Mouse (Mus musculus) testis, adult 2 months (tissue): Measurements from ENCODE around the gene Wfikkn1. TPM values are rescaled to one million over a fixed set of nuclear protein-coding genes. Genes with fewer than 3 reads are reported as not detected.
A peak's percentile ranks its signal among the peaks of the same experiment; 100 is the strongest.

Source experiments
- H3K27ac ChIP-seq: fragments of 200-500 bp; 2 replicates; pipeline ENCODE4 v1.5.1; 2012; ENCODE audit warnings: low read depth, low read length; ENCODE audit not compliant: control insufficient read depth, insufficient read depth
- H3K27me3 ChIP-seq: fragments of 200-500 bp; 2 replicates; pipeline ENCODE4 v1.6.1; 2012; ENCODE audit warnings: mild to moderate bottlenecking, low read length, moderate library complexity; ENCODE audit not compliant: control insufficient read depth, insufficient read depth
- H3K36me3 ChIP-seq: fragments of 200-500 bp; 2 replicates; pipeline ENCODE4 v1.6.1; 2012; ENCODE audit warnings: mild to moderate bottlenecking, low read length; ENCODE audit not compliant: control insufficient read depth, insufficient read depth
- H3K4me1 ChIP-seq: fragments of 200-500 bp; 2 replicates; pipeline ENCODE4 v1.6.1; 2012; ENCODE audit warnings: low read length; ENCODE audit not compliant: control insufficient read depth, insufficient read depth
- H3K4me3 ChIP-seq: fragments of 200-500 bp; 2 replicates; pipeline ENCODE4 v1.5.1; 2012; ENCODE audit warnings: low read depth, mild to moderate bottlenecking, low read length, moderate library complexity, mixed read lengths; ENCODE audit not compliant: control insufficient read depth
- CTCF ChIP-seq: fragments of 200-500 bp; IDR thresholded peaks from 2 replicates; pipeline ENCODE4 v1.5.1; 2012; ENCODE audit warnings: low read depth, mild to moderate bottlenecking, inconsistent platforms, low read length, moderate library complexity; ENCODE audit not compliant: control insufficient read depth, insufficient read depth, insufficient replicate concordance
- POLR2A ChIP-seq: fragments of 200-500 bp; IDR thresholded peaks from 2 replicates; pipeline ENCODE4 v1.6.1; 2012; ENCODE audit warnings: low read depth, mild to moderate bottlenecking, inconsistent platforms, low read length, moderate library complexity; ENCODE audit not compliant: control insufficient read depth
- polyA plus RNA-seq: library from polyadenylated mRNA; depleted of rRNA; stranded (reverse); fragments of >200 nt; gene quantifications from 2 replicates; pipeline ENCODE4 v1.2.3, GENCODE M21; 2012; rRNA removed

Gene Wfikkn1
- polyA plus RNA-seq, 1 experiment: 0.98 TPM

- no peak overlapping the region for H3K4me3 ChIP-seq
- TF ChIP-seq CTCF (no peak), POLR2A (no peak)
- H3K27ac ChIP-seq: no peak overlapping the region
These were observed 50.4 kb downstream of the Wfikkn1 start for GRCm38 (mm10) chr17:25830200-25830753.

GRCm38 (mm10) chr17:25829558-25830017 is 51.1 kb downstream of the Wfikkn1 start:
- Histone ChIP-seq H3K36me3 (no peaks in the 10 kb centered on the region; the same call in 1 of the 2 replicates), H3K27ac (peak overlapping the region; percentile 1; the same call in 1 of the 2 replicates), H3K4me1 (peaks cover 35% of the 10 kb centered on the region), H3K4me3 (peak overlapping the region; percentile 86), H3K27me3 (no peaks in the 10 kb centered on the region)
- TF ChIP-seq CTCF: no peak
- no peak for TF ChIP-seq POLR2A

More at GRCm38 (mm10) chr17:25830200-25830753, 50.4 kb downstream of the Wfikkn1 start:
- Histone ChIP-seq H3K36me3 (no peaks in the 10 kb centered on the region; the same call in 1 of the 2 replicates), H3K27me3 (no peaks in the 10 kb centered on the region), H3K4me1 (peaks cover 36% of the 10 kb centered on the region)

GRCm38 (mm10) chr17:25828712-25829557 is 51.7 kb downstream of the Wfikkn1 start, which contains the start of gene Jmjd8:
Gene Jmjd8 (plus strand): TSS chr17:25828867.
- Histone ChIP-seq H3K27me3 (no peaks in the 10 kb centered on the region), H3K36me3 (no peaks in the 10 kb centered on the region; the same call in 1 of the 2 replicates), H3K4me1 (peaks cover 33% of the 10 kb centered on the region), H3K27ac (peak within 1 kb of the TSS; percentile 52), H3K4me3 (peak within 1 kb of the TSS; percentile 86)
- TF ChIP-seq CTCF: no peak
- TF ChIP-seq POLR2A: peak; percentile 68

- Histone ChIP-seq H3K4me3 (peak overlapping the region; percentile 86), H3K27ac (peak overlapping the region; percentile 52), H3K36me3 (no peaks in the 10 kb centered on the region; the same call in 1 of the 2 replicates), H3K4me1 (peaks cover 31% of the 10 kb centered on the region), H3K27me3 (no peaks in the 10 kb centered on the region)
- no peak for TF ChIP-seq POLR2A
- no peak for TF ChIP-seq CTCF
These were observed 52.4 kb downstream of the Wfikkn1 start for GRCm38 (mm10) chr17:25828223-25828594.

Other genes starting within 250 kb of the Wfikkn1 start
- 0.44 and 0.84 TPM in 2 replicates for gene Gng13, start 163.7 kb downstream of the Wfikkn1 start, polyA plus RNA-seq
- gene Chtf18, start 153.4 kb downstream of the Wfikkn1 start, polyA plus RNA-seq: 16.1 and 18.9 TPM in 2 replicates
- gene Rpusd1, start 153.2 kb downstream of the Wfikkn1 start, polyA plus RNA-seq: 8.3 and 9.8 TPM in 2 replicates
- 0.65 and 1.0 TPM in 2 replicates for gene Mslnl, start 144.8 kb downstream of the Wfikkn1 start, polyA plus RNA-seq
- 0.63 and 0.82 TPM in 2 replicates for gene Msln, start 126.5 kb downstream of the Wfikkn1 start, polyA plus RNA-seq
- gene Narfl, start 107.1 kb downstream of the Wfikkn1 start, polyA plus RNA-seq: 17.9 and 20.3 TPM in 2 replicates
- 81.1 and 83.4 TPM in 2 replicates for gene Haghl, start 95.2 kb downstream of the Wfikkn1 start, polyA plus RNA-seq
- 1.3 and 1.6 TPM in 2 replicates for gene Ccdc78, start 94.3 kb downstream of the Wfikkn1 start, polyA plus RNA-seq
- gene Fam173a, start 88.0 kb downstream of the Wfikkn1 start, polyA plus RNA-seq: 49.8 and 55.5 TPM in 2 replicates
- gene AC134908.4, start 85.2 kb downstream of the Wfikkn1 start, polyA plus RNA-seq: not detected in 2 replicates
- 19.4 and 21.1 TPM in 2 replicates for gene Metrn, start 83.7 kb downstream of the Wfikkn1 start, polyA plus RNA-seq
- gene Fbxl16, start 71.8 kb downstream of the Wfikkn1 start, polyA plus RNA-seq: 6.2 and 7.1 TPM in 2 replicates
- 35.8 and 36.0 TPM in 2 replicates for gene Wdr24, start 57.2 kb downstream of the Wfikkn1 start, polyA plus RNA-seq
- 16.4 and 18.6 TPM in 2 replicates for gene Jmjd8, start 52.0 kb downstream of the Wfikkn1 start, polyA plus RNA-seq
- gene Stub1, start 47.5 kb downstream of the Wfikkn1 start, polyA plus RNA-seq: 81.1 and 82.0 TPM in 2 replicates
- 2.1 and 2.7 TPM in 2 replicates for gene Rhbdl1, start 43.6 kb downstream of the Wfikkn1 start, polyA plus RNA-seq
- 9.0 and 11.2 TPM in 2 replicates for gene Gm20683, start 39.1 kb downstream of the Wfikkn1 start, polyA plus RNA-seq
- gene Rhot2, start 36.0 kb downstream of the Wfikkn1 start, polyA plus RNA-seq: 37.5 and 38.7 TPM in 2 replicates
- gene Wdr90, start 19.4 kb downstream of the Wfikkn1 start, polyA plus RNA-seq: 49.9 and 54.9 TPM in 2 replicates
- 28.2 and 28.8 TPM in 2 replicates for gene Mcrip2, start 12.1 kb downstream of the Wfikkn1 start, polyA plus RNA-seq
- 49.8 and 56.2 TPM in 2 replicates for gene Mettl26, start 5.8 kb downstream of the Wfikkn1 start, polyA plus RNA-seq
- gene Rab40c, start 38.9 kb upstream of the Wfikkn1 start, polyA plus RNA-seq: 30.2 and 31.9 TPM in 2 replicates
- gene Pigq, start 64.1 kb upstream of the Wfikkn1 start, polyA plus RNA-seq: 21.4 and 24.4 TPM in 2 replicates
- gene Nhlrc4, start 64.1 kb upstream of the Wfikkn1 start, polyA plus RNA-seq: 0.40 and 0.69 TPM in 2 replicates
- 0.10 and 0.20 TPM in 2 replicates for gene A930017K11Rik, start 71.7 kb upstream of the Wfikkn1 start, polyA plus RNA-seq
- 20.1 and 22.1 TPM in 2 replicates for gene Capn15, start 104.9 kb upstream of the Wfikkn1 start, polyA plus RNA-seq
- 35.2 and 37.5 TPM in 2 replicates for gene Rab11fip3, start 188.7 kb upstream of the Wfikkn1 start, polyA plus RNA-seq
- gene Decr2, start 209.5 kb upstream of the Wfikkn1 start, polyA plus RNA-seq: 9.8 and 12.0 TPM in 2 replicates
- 5.3 and 5.4 TPM in 2 replicates for gene Nme4, start 214.7 kb upstream of the Wfikkn1 start, polyA plus RNA-seq
- 361 and 374 TPM in 2 replicates for gene Tmem8, start 232.4 kb upstream of the Wfikkn1 start, polyA plus RNA-seq
- gene Mrpl28, start 242.6 kb upstream of the Wfikkn1 start, polyA plus RNA-seq: 30.4 and 36.5 TPM in 2 replicates